Mouse (Mus musculus): ENCODE measurements around the gene Hfe2. TPM values are rescaled to one million over a fixed set of nuclear protein-coding genes. Genes with fewer than 3 reads are reported as not detected.
"Not testable (repeated sequence)": the region's sequence is repeated elsewhere in the genome, so short reads cannot be mapped to it uniquely, and the experiment has no call there.

The Hfe2 gene
- polyA plus RNA-seq (2016; fragmentation: Nextera tagmentation; extraction: Ambion mirVana), result 7.9 and 9.2 TPM in 2 replicates

GRCm38 (mm10) chr3:96524914-96525313 lies at the start of gene Hfe2:
Gene Hfe2, plus strand, starts transcription at chr3:96525172.
- Histone ChIP-seq H3K4me1 (replicated peaks) (peaks cover 43% of the 10 kb centered on the region), H3K36me3 (no peaks in the 10 kb centered on the region), H3K9me3 (replicated peaks) (no peaks in the 10 kb centered on the region), H3K4me3 (no peak within 1 kb of the TSS), H3K27me3 (replicated peaks) (peaks cover 36% of the 10 kb centered on the region), H3K27ac (ENCODE audit: poor library complexity, severe bottlenecking) (no peak within 1 kb of the TSS), H3K4me2 (peak within 1 kb of the TSS; percentile 44), H3K9ac (no peak within 1 kb of the TSS)
- ATAC-seq (ENCODE audit: insufficient number of reproducible peaks, low FRiP score), result no peak
- 38% methylated on average over 4 of the region's 4 CpGs for WGBS

GRCm38 (mm10) chr3:96477084-96477483 lies 47.9 kb upstream of the Hfe2 start:
- H3K9me3 ChIP-seq (replicated peaks), result no peaks in the 10 kb centered on the region
- peaks cover 63% of the 10 kb centered on the region for H3K27me3 ChIP-seq (replicated peaks)
- H3K4me1 ChIP-seq (replicated peaks), result peaks cover 9% of the 10 kb centered on the region
- WGBS, result 48% methylated on average over 3 of the region's 3 CpGs
- H3K4me2 ChIP-seq, result no peak overlapping the region
- no peaks in the 10 kb centered on the region for H3K36me3 ChIP-seq
- no peak overlapping the region for H3K27ac ChIP-seq (ENCODE audit: poor library complexity, severe bottlenecking)
- no peak overlapping the region for H3K4me3 ChIP-seq
- no peak for ATAC-seq (ENCODE audit: insufficient number of reproducible peaks, low FRiP score)
- H3K9ac ChIP-seq, result no peak overlapping the region

GRCm38 (mm10) chr3:96477558-96477957 lies 47.4 kb upstream of the Hfe2 start:
- Histone ChIP-seq H3K9ac (no peak overlapping the region), H3K36me3 (no peaks in the 10 kb centered on the region), H3K27ac (ENCODE audit: poor library complexity, severe bottlenecking) (no peak overlapping the region), H3K9me3 (replicated peaks) (no peaks in the 10 kb centered on the region), H3K4me1 (replicated peaks) (peaks cover 9% of the 10 kb centered on the region), H3K4me2 (no peak overlapping the region), H3K27me3 (replicated peaks) (peaks cover 60% of the 10 kb centered on the region), H3K4me3 (no peak overlapping the region)
- 74% methylated on average over 6 of the region's 6 CpGs for WGBS
- no peak for ATAC-seq (ENCODE audit: insufficient number of reproducible peaks, low FRiP score)

- no peaks in the 10 kb centered on the region for H3K36me3 ChIP-seq
- H3K27ac ChIP-seq (ENCODE audit: poor library complexity, severe bottlenecking), result no peak overlapping the region
- peaks cover 45% of the 10 kb centered on the region for H3K27me3 ChIP-seq (replicated peaks)
- no peak for ATAC-seq (ENCODE audit: insufficient number of reproducible peaks, low FRiP score)
- no peaks in the 10 kb centered on the region for H3K9me3 ChIP-seq (replicated peaks)
- peaks cover 9% of the 10 kb centered on the region for H3K4me1 ChIP-seq (replicated peaks)
- no peak overlapping the region for H3K4me2 ChIP-seq
- no peak overlapping the region for H3K9ac ChIP-seq
- H3K4me3 ChIP-seq, result no peak overlapping the region
- WGBS, result 30% methylated on average over 3 of the region's 3 CpGs
These were observed 45.7 kb upstream of the Hfe2 start for GRCm38 (mm10) chr3:96479249-96479648.

GRCm38 (mm10) chr3:96480684-96481270 lies 44.2 kb upstream of the Hfe2 start:
- H3K9me3 ChIP-seq (replicated peaks), result no peaks in the 10 kb centered on the region
- no peaks in the 10 kb centered on the region for H3K36me3 ChIP-seq
- 83% methylated on average over 4 of the region's 4 CpGs for WGBS
- no peak overlapping the region for H3K27ac ChIP-seq (ENCODE audit: poor library complexity, severe bottlenecking)
- no peak overlapping the region for H3K4me3 ChIP-seq
- ATAC-seq (ENCODE audit: insufficient number of reproducible peaks, low FRiP score), result no peak
- no peak overlapping the region for H3K4me2 ChIP-seq
- H3K4me1 ChIP-seq (replicated peaks), result peaks cover 10% of the 10 kb centered on the region
- peaks cover 35% of the 10 kb centered on the region for H3K27me3 ChIP-seq (replicated peaks)
- no peak overlapping the region for H3K9ac ChIP-seq

GRCm38 (mm10) chr3:96481856-96482255 lies 43.1 kb upstream of the Hfe2 start:
- peaks cover 26% of the 10 kb centered on the region for H3K27me3 ChIP-seq (replicated peaks)
- peaks cover 10% of the 10 kb centered on the region for H3K4me1 ChIP-seq (replicated peaks)
- no peak for ATAC-seq (ENCODE audit: insufficient number of reproducible peaks, low FRiP score)
- 87% methylated on average over 3 of the region's 3 CpGs for WGBS
- no peak overlapping the region for H3K27ac ChIP-seq (ENCODE audit: poor library complexity, severe bottlenecking)
- H3K9ac ChIP-seq, result no peak overlapping the region
- H3K36me3 ChIP-seq, result no peaks in the 10 kb centered on the region
- no peaks in the 10 kb centered on the region for H3K9me3 ChIP-seq (replicated peaks)
- H3K4me2 ChIP-seq, result no peak overlapping the region
- no peak overlapping the region for H3K4me3 ChIP-seq

- Histone ChIP-seq H3K27me3 (replicated peaks) (peaks cover 24% of the 10 kb centered on the region), H3K27ac (ENCODE audit: poor library complexity, severe bottlenecking) (no peak overlapping the region), H3K36me3 (no peaks in the 10 kb centered on the region), H3K4me2 (no peak overlapping the region), H3K9ac (no peak overlapping the region), H3K4me1 (replicated peaks) (peaks cover 10% of the 10 kb centered on the region), H3K4me3 (no peak overlapping the region), H3K9me3 (replicated peaks) (no peaks in the 10 kb centered on the region)
- WGBS, result 76% methylated on average over 13 of the region's 13 CpGs
- no peak for ATAC-seq (ENCODE audit: insufficient number of reproducible peaks, low FRiP score)
These were observed 42.5 kb upstream of the Hfe2 start for GRCm38 (mm10) chr3:96482451-96482850.

GRCm38 (mm10) chr3:96483044-96483443 lies 41.9 kb upstream of the Hfe2 start:
- 51% methylated on average over 7 of the region's 7 CpGs for WGBS
- not testable (repeated sequence) for H3K9ac ChIP-seq; H3K4me2 ChIP-seq; ATAC-seq (ENCODE audit: insufficient number of reproducible peaks, low FRiP score); H3K36me3 ChIP-seq; H3K4me3 ChIP-seq; H3K27ac ChIP-seq (ENCODE audit: poor library complexity, severe bottlenecking); H3K9me3 ChIP-seq (replicated peaks)
- Histone ChIP-seq H3K27me3 (replicated peaks) (peaks cover 19% of the 10 kb centered on the region), H3K4me1 (replicated peaks) (peaks cover 15% of the 10 kb centered on the region)

- WGBS, result 88% methylated on average over 2 of the region's 2 CpGs
- ATAC-seq (ENCODE audit: insufficient number of reproducible peaks, low FRiP score), result no peak
- H3K27ac ChIP-seq (ENCODE audit: poor library complexity, severe bottlenecking), result no peak overlapping the region
- H3K4me2 ChIP-seq, result no peak overlapping the region
- H3K9me3 ChIP-seq (replicated peaks), result no peaks in the 10 kb centered on the region
- no peak overlapping the region for H3K9ac ChIP-seq
- peaks cover 15% of the 10 kb centered on the region; the same call in 1 of the 2 replicates for H3K27me3 ChIP-seq (replicated peaks)
- H3K4me3 ChIP-seq, result no peak overlapping the region
- peaks cover 15% of the 10 kb centered on the region for H3K4me1 ChIP-seq (replicated peaks)
- no peaks in the 10 kb centered on the region for H3K36me3 ChIP-seq
These were observed 41.0 kb upstream of the Hfe2 start for GRCm38 (mm10) chr3:96483946-96484345.

- ATAC-seq (ENCODE audit: insufficient number of reproducible peaks, low FRiP score), result no peak
- H3K27ac ChIP-seq (ENCODE audit: poor library complexity, severe bottlenecking), result no peak overlapping the region; the same call in 1 of the 2 replicates
- H3K9ac ChIP-seq, result peak overlapping the region; percentile 30
- 63% methylated on average over 4 of the region's 4 CpGs for WGBS
- H3K9me3 ChIP-seq (replicated peaks), result no peaks in the 10 kb centered on the region
- peaks cover 11% of the 10 kb centered on the region; the same call in 1 of the 2 replicates for H3K27me3 ChIP-seq (replicated peaks)
- no peaks in the 10 kb centered on the region for H3K36me3 ChIP-seq
- H3K4me1 ChIP-seq (replicated peaks), result peaks cover 15% of the 10 kb centered on the region
- H3K4me3 ChIP-seq, result no peak overlapping the region
- peak overlapping the region; percentile 37 for H3K4me2 ChIP-seq
These were observed 40.1 kb upstream of the Hfe2 start for GRCm38 (mm10) chr3:96484921-96485320.

GRCm38 (mm10) chr3:96485361-96485760 lies 39.6 kb upstream of the Hfe2 start:
- ATAC-seq (ENCODE audit: insufficient number of reproducible peaks, low FRiP score), result no peak
- Histone ChIP-seq H3K4me3 (no peak overlapping the region), H3K4me1 (replicated peaks) (peaks cover 15% of the 10 kb centered on the region), H3K27ac (ENCODE audit: poor library complexity, severe bottlenecking) (no peak overlapping the region; the same call in 1 of the 2 replicates), H3K27me3 (replicated peaks) (peaks cover 11% of the 10 kb centered on the region; the same call in 1 of the 2 replicates), H3K9me3 (replicated peaks) (no peaks in the 10 kb centered on the region), H3K36me3 (no peaks in the 10 kb centered on the region), H3K9ac (peak overlapping the region; percentile 24; the same call in 1 of the 2 replicates), H3K4me2 (peak overlapping the region; percentile 37)
- 82% methylated on average over 2 of the region's 2 CpGs for WGBS

All from heart, embryonic 12.5 days (tissue).